Mouse (Mus musculus): Measurements from ENCODE around the gene Gin1. TPM values are rescaled to one million over a fixed set of nuclear protein-coding genes. Genes with fewer than 3 reads are reported as not detected.

Gene Gin1
- polyA plus RNA-seq, 1 experiment from 2014 or later = 14.6 TPM

Other genes with a start within 250 kb of the Gin1 start
- gene D1Ertd622e, start 108.1 kb upstream of the Gin1 start, polyA plus RNA-seq (2015; fragmentation: Nextera tagmentation; extraction: Ambion mirVana) = 17.9 and 20.0 TPM in 2 replicates
- gene Ppip5k2, start 239 bp downstream of the Gin1 start, polyA plus RNA-seq (2015; fragmentation: Nextera tagmentation; extraction: Ambion mirVana) = 34.6 and 37.9 TPM in 2 replicates

Measured in intestine, embryonic 15.5 days (tissue).